Mouse (Mus musculus): ENCODE data around the gene E130308A19Rik. TPM values are rescaled to one million over a fixed set of nuclear protein-coding genes. Genes with fewer than 3 reads are reported as not detected.

E130308A19Rik gene
- polyA plus RNA-seq, 1 experiment from 2014 or later = 29.3 TPM

DNA sequence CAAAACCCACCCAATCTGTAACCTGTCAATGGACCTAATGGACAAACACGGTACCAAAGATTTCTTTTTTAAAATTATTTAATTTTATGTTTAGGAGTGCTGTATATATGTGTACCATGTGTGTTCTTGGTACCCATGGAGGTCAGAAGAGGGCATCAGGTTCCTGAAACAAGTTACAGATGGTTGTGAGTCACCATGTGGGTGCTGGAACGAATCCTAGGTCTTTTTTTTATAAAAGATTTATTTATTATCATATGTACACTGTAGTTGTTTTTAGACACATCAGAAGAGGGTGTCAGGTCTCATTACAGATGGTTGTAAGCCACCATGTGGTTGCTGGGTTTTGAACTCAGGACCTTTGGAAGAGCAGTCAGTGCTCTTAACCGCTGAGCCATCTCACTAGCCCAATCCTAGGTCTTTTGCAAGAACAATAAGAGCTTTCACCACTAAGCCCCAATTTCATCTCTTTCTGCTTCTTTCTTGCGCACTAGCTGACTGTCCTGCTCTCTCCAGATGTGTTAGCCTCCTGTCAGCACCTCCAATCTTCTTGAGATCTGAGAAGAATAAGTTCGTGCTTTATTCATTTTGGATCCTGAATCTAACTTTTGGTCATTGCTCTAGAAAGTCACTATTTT is 6.3 kb upstream of the E130308A19Rik start:
- Histone ChIP-seq H3K27me3 (ENCODE audit: insufficient read depth, low read length) (no peaks in the 10 kb centered on the region), H3K27ac (ENCODE audit: low read depth) (no peak overlapping the region), H3K4me1 (ENCODE audit: insufficient read depth) (no peaks in the 10 kb centered on the region), H3K9me3 (ENCODE audit: low read depth, low read length) (no peaks in the 10 kb centered on the region), H3K4me2 (no peak overlapping the region), H3K9ac (no peak overlapping the region), H3K36me3 (ENCODE audit: insufficient read depth) (no peaks in the 10 kb centered on the region), H3K4me3 (ENCODE audit: low read depth, low read length) (no peak overlapping the region)
- no peak for TF ChIP-seq CTCF (IDR thresholded peaks at IDR 0.05; ENCODE audit: low read depth)
- no peak for DNase-seq
- ATAC-seq (ENCODE audit: insufficient read depth) = no peak
- WGBS = 80% methylated on average over 5 of the region's 5 CpGs

DNA sequence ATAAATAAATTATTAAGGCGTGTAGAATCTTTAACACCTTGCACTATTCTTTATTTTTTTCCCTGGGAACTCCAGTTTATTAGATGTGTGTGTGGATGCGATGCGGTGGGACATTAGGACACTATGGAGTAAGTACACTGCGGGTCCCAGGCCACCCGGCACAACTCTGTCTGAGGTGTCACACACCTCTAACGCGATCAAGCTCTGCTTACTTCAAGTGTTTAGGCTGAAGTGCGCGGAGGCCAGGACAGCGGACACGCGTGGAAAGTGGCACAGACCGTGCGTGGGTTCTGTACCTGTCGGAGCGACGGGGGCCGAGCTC is 374 bp upstream of the E130308A19Rik start:
- Histone ChIP-seq H3K4me1 (ENCODE audit: insufficient read depth) (no peaks in the 10 kb centered on the region), H3K4me2 (peak overlapping the region; percentile 86), H3K27me3 (ENCODE audit: insufficient read depth, low read length) (no peaks in the 10 kb centered on the region), H3K4me3 (ENCODE audit: low read depth, low read length) (peak overlapping the region; percentile 87), H3K9me3 (ENCODE audit: low read depth, low read length) (no peaks in the 10 kb centered on the region), H3K36me3 (ENCODE audit: insufficient read depth) (no peaks in the 10 kb centered on the region), H3K27ac (ENCODE audit: low read depth) (peak overlapping the region; percentile 50; the same call in 1 of the 2 replicates), H3K9ac (peak overlapping the region; percentile 87)
- no peak for TF ChIP-seq CTCF (IDR thresholded peaks at IDR 0.05; ENCODE audit: low read depth)
- WGBS = 1% methylated on average over 18 of the region's 18 CpGs
- peak; percentile 79; the same call in 1 of the 2 replicates for ATAC-seq (ENCODE audit: insufficient read depth)
- no peak for DNase-seq

DNA sequence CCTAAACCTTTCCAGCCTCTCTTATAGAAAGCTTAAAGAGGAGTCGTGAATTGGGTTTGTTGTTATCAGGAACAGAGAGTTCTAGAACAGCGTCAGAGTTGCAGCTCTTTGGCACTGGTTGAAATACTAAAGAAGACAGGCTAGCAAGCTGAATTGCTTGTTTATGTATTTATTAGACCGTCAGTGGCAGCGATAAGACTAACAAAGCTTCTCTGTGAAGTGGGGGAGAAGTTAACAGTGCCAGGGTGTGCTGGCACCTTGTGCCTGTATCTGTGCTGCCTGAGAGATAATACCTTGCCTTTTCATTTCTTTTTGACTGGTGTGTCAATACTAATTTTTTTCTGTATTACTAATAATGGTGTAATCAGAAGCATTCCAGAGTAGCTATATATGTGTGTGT is 2.2 kb downstream of the E130308A19Rik start:
- H3K27me3 ChIP-seq (ENCODE audit: insufficient read depth, low read length) = no peaks in the 10 kb centered on the region
- no peaks in the 10 kb centered on the region for H3K9me3 ChIP-seq (ENCODE audit: low read depth, low read length)
- no peak for DNase-seq
- no peaks in the 10 kb centered on the region for H3K36me3 ChIP-seq (ENCODE audit: insufficient read depth)
- no peak for TF ChIP-seq CTCF (IDR thresholded peaks at IDR 0.05; ENCODE audit: low read depth)
- no peak overlapping the region for H3K4me3 ChIP-seq (ENCODE audit: low read depth, low read length)
- ATAC-seq (ENCODE audit: insufficient read depth) = no peak
- 37% methylated on average over 4 of the region's 4 CpGs for WGBS
- H3K27ac ChIP-seq (ENCODE audit: low read depth) = no peak overlapping the region
- H3K4me2 ChIP-seq = peak overlapping the region; percentile 29; the same call in 1 of the 2 replicates
- H3K9ac ChIP-seq = no peak overlapping the region
- H3K4me1 ChIP-seq (ENCODE audit: insufficient read depth) = no peaks in the 10 kb centered on the region

DNA sequence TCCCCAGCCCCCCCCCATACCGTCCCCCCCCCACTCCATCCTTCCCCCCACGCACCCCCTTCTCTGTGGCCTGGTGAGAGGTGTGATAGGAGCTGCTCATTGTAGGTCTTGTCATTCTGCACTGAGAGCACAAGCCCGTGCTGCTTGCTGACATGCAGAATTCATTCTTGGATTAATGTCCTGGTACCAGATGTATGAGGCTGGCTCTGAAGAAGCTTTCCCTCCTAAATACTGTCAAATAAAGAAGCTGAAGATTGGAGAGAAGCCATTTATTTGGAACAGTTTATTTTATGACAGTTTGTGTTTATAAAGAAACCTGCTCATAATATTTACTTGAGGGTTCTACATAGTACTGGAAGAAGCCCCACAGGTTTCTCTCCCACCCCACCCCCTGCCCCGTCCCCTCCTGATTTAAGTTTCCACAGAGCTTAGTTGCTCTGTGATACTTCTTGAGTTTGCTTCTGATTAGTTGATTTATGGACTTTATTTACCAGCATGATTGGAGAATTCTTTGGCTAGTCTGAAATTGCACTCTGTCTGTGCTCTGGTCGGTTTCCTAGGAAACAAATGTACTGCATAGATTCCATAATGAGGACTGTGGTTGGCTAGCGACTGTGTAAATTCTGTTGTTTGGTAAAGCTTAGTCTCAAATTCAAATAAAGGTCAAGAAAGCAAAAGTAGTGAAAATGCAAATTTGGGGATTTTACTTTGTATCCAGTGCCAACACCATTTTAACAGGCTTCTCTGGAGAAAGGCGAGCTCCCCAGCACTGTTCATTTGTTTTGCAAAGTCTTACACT is 3.3 kb downstream of the E130308A19Rik start:
- no peak for TF ChIP-seq CTCF (IDR thresholded peaks at IDR 0.05; ENCODE audit: low read depth)
- ATAC-seq (ENCODE audit: insufficient read depth) (no peak), DNase-seq (peak; percentile 66)
- H3K4me3 ChIP-seq (ENCODE audit: low read depth, low read length) = no peak overlapping the region
- H3K36me3 ChIP-seq (ENCODE audit: insufficient read depth) = no peaks in the 10 kb centered on the region
- no peak overlapping the region for H3K9ac ChIP-seq
- no peaks in the 10 kb centered on the region for H3K4me1 ChIP-seq (ENCODE audit: insufficient read depth)
- 13% methylated on average over 7 of the region's 7 CpGs for WGBS
- H3K9me3 ChIP-seq (ENCODE audit: low read depth, low read length) = no peaks in the 10 kb centered on the region
- H3K27ac ChIP-seq (ENCODE audit: low read depth) = no peak overlapping the region
- H3K27me3 ChIP-seq (ENCODE audit: insufficient read depth, low read length) = no peaks in the 10 kb centered on the region
- H3K4me2 ChIP-seq = peak overlapping the region; percentile 2; the same call in 1 of the 2 replicates

DNA sequence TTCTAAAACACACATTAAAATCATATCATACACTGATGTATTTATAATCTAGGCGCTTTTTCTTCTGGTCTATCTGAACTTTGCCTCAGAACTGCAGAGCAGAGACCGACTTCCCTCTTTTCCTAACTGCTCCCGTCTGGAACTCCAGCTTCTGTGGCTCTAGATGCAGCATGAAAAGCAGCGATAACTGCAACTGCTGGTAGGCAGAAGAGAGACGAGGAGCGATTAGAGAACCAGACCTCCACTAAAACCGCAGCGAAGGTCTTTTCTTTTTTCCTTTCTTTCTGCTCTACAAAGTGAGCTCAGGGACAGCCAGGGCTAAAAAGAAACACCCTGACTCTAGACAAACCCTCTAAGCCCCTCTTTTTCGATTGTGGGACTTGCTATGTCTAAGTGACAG is 4.1 kb downstream of the E130308A19Rik start:
- Histone ChIP-seq H3K27ac (ENCODE audit: low read depth) (no peak overlapping the region), H3K36me3 (ENCODE audit: insufficient read depth) (no peaks in the 10 kb centered on the region), H3K9ac (no peak overlapping the region), H3K9me3 (ENCODE audit: low read depth, low read length) (no peaks in the 10 kb centered on the region), H3K4me3 (ENCODE audit: low read depth, low read length) (no peak overlapping the region), H3K4me2 (no peak overlapping the region), H3K4me1 (ENCODE audit: insufficient read depth) (no peaks in the 10 kb centered on the region), H3K27me3 (ENCODE audit: insufficient read depth, low read length) (no peaks in the 10 kb centered on the region)
- no peak for ATAC-seq (ENCODE audit: insufficient read depth)
- WGBS = 57% methylated on average over 9 of the region's 9 CpGs
- no peak for DNase-seq
- TF ChIP-seq CTCF (IDR thresholded peaks at IDR 0.05; ENCODE audit: low read depth) = no peak

DNA sequence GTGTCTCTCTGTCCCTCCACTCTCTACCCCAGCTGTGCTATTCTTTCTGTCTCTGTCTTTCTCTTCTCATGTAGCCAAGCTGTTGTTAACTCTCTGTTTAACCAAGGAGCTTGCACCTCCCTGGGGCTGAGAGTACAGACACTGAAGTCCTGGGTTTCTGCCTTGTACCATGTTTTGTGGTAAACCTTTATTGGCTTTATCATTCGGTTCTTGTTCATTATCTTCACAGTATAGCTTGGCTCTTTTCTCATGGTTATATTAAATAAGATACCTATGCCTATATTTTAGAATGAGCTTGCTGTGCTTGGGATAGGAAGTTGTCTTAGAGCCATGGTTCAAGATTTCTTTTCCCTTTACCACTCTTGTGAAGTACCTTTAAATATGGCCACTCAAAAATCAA is 8.5 kb downstream of the E130308A19Rik start:
- WGBS = 65% methylated on average over 1 of the region's 1 CpGs
- no peaks in the 10 kb centered on the region for H3K36me3 ChIP-seq (ENCODE audit: insufficient read depth)
- H3K4me1 ChIP-seq (ENCODE audit: insufficient read depth) = peaks cover 4% of the 10 kb centered on the region; the same call in 1 of the 2 replicates
- ATAC-seq (ENCODE audit: insufficient read depth) (no peak), DNase-seq (no peak)
- H3K9me3 ChIP-seq (ENCODE audit: low read depth, low read length) = no peaks in the 10 kb centered on the region
- no peak overlapping the region for H3K4me3 ChIP-seq (ENCODE audit: low read depth, low read length)
- H3K27me3 ChIP-seq (ENCODE audit: insufficient read depth, low read length) = no peaks in the 10 kb centered on the region
- H3K4me2 ChIP-seq = no peak overlapping the region
- no peak overlapping the region for H3K9ac ChIP-seq
- no peak for TF ChIP-seq CTCF (IDR thresholded peaks at IDR 0.05; ENCODE audit: low read depth)
- H3K27ac ChIP-seq (ENCODE audit: low read depth) = no peak overlapping the region

DNA sequence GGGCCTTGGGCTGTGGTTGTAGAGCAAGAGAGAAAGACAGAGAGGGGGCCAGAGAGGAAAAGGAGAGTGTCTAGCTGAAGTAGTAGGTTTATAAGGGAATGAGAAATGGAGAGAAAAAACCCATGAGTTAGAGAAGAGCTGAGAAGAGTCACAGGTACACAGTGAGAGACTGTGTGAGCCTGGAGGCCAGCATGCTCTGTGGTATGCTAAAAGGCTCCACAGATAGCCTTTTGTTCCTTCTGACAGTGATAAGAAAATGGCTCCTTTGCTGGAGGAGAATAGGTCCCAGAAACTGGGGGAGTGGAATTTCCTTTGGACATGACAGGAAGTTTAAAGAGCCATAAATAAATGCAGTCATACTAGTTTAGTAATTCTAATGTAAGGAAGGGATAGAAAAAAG is 13.2 kb downstream of the E130308A19Rik start:
- H3K27ac ChIP-seq (ENCODE audit: low read depth) = peak overlapping the region; percentile 46; the same call in 1 of the 2 replicates
- H3K4me1 ChIP-seq (ENCODE audit: insufficient read depth) = peaks cover 11% of the 10 kb centered on the region; the same call in 1 of the 2 replicates
- no peaks in the 10 kb centered on the region for H3K9me3 ChIP-seq (ENCODE audit: low read depth, low read length)
- H3K36me3 ChIP-seq (ENCODE audit: insufficient read depth) = no peaks in the 10 kb centered on the region
- H3K4me2 ChIP-seq = no peak overlapping the region
- H3K9ac ChIP-seq = no peak overlapping the region
- DNase-seq (no peak), ATAC-seq (ENCODE audit: insufficient read depth) (no peak)
- H3K4me3 ChIP-seq (ENCODE audit: low read depth, low read length) = no peak overlapping the region
- no peaks in the 10 kb centered on the region for H3K27me3 ChIP-seq (ENCODE audit: insufficient read depth, low read length)
- no peak for TF ChIP-seq CTCF (IDR thresholded peaks at IDR 0.05; ENCODE audit: low read depth)
